Mouse (Mus musculus) megakaryocyte, embryonic 14.5 days (primary cell): ENCODE results near the gene Slc24a4.

Experiments
- FLI1 ChIP-seq: IDR thresholded peaks from 2 replicates; pipeline ENCODE4 v1.6.1; 2012; ENCODE audit warnings: low read length, inconsistent platforms, mixed read lengths
- GATA1 ChIP-seq: IDR thresholded peaks from 3 replicates; pipeline ENCODE4 v1.6.1; 2012; ENCODE audit warnings: mixed read lengths, low read length, inconsistent platforms, borderline replicate concordance

DNA sequence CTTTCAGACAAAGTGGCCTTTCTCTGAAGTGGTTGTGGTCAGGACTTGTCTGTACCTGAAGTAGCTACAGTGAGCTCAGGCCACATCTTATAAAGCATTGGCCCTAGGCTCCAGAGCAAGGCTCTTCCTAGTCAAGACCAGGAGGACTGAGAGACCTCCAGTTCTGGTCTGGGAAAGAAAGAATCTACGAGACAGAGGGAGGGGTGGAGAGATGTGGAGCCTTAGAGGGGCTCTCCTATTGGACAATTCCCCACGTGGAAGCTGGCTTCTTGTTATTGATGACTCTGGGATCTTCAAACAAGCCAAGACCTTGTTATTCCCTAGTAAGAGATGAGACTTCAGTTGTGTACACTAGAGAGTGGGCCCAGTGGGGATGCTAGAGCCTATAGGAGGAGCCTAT, 160.3 kb downstream of the Slc24a4 start:
- TF ChIP-seq GATA1 (no peak), FLI1 (no peak)
